Mouse (Mus musculus): ENCODE data around the gene Hspg2. TPM values are rescaled to one million over a fixed set of nuclear protein-coding genes. Genes with fewer than 3 reads are reported as not detected.

Gene Hspg2
- polyA plus RNA-seq, 1 experiment from 2014 or later = 58.1 TPM

GRCm38 (mm10) chr4:137474694-137475093, 6.1 kb downstream of the Hspg2 start:
- Histone ChIP-seq H3K4me3 (ENCODE audit: low read depth, low read length) (no peak overlapping the region), H3K9ac (no peak overlapping the region), H3K4me1 (ENCODE audit: insufficient read depth) (peaks cover 70% of the 10 kb centered on the region), H3K27ac (ENCODE audit: low read depth) (no peak overlapping the region), H3K36me3 (ENCODE audit: insufficient read depth) (0 out of 2 replicates have a peak, but pooled peaks cover 4% of the 10 kb centered on the region), H3K4me2 (no peak overlapping the region; the same call in 1 of the 2 replicates), H3K9me3 (ENCODE audit: low read depth, low read length) (no peaks in the 10 kb centered on the region), H3K27me3 (ENCODE audit: insufficient read depth, low read length) (no peaks in the 10 kb centered on the region)
- ATAC-seq (ENCODE audit: insufficient read depth) (no peak), DNase-seq (no peak)
- TF ChIP-seq CTCF (IDR thresholded peaks at IDR 0.05; ENCODE audit: low read depth) = no peak
- 79% methylated on average over 7 of the region's 7 CpGs for WGBS

- 0 out of 2 replicates have a peak overlapping the region, but pooled peaks have one; percentile 25 for H3K9ac ChIP-seq
- no peak for ATAC-seq (ENCODE audit: insufficient read depth)
- H3K27ac ChIP-seq (ENCODE audit: low read depth) = peak overlapping the region; percentile 94; the same call in 1 of the 2 replicates
Measured at GRCm38 (mm10) chr4:137475271-137476050, 6.9 kb downstream of the Hspg2 start.

GRCm38 (mm10) chr4:137476065-137476760, 7.6 kb downstream of the Hspg2 start:
- Histone ChIP-seq H3K9ac (0 out of 2 replicates have a peak overlapping the region, but pooled peaks have one; percentile 25), H3K36me3 (ENCODE audit: insufficient read depth) (0 out of 2 replicates have a peak, but pooled peaks cover 4% of the 10 kb centered on the region), H3K4me1 (ENCODE audit: insufficient read depth) (peaks cover 61% of the 10 kb centered on the region), H3K27ac (ENCODE audit: low read depth) (peak overlapping the region; percentile 94; the same call in 1 of the 2 replicates), H3K27me3 (ENCODE audit: insufficient read depth, low read length) (no peaks in the 10 kb centered on the region), H3K4me2 (peak overlapping the region; percentile 50), H3K9me3 (ENCODE audit: low read depth, low read length) (no peaks in the 10 kb centered on the region), H3K4me3 (ENCODE audit: low read depth, low read length) (peak overlapping the region; percentile 14; the same call in 1 of the 2 replicates)
- DNase-seq = no peak
- ATAC-seq (ENCODE audit: insufficient read depth) = no peak
- 19% methylated on average over 10 of the region's 10 CpGs for WGBS
- no peak for TF ChIP-seq CTCF (IDR thresholded peaks at IDR 0.05; ENCODE audit: low read depth)

More at GRCm38 (mm10) chr4:137475271-137476050, 6.9 kb downstream of the Hspg2 start:
- no peak overlapping the region; the same call in 1 of the 2 replicates for H3K4me3 ChIP-seq (ENCODE audit: low read depth, low read length)
- H3K36me3 ChIP-seq (ENCODE audit: insufficient read depth) = 0 out of 2 replicates have a peak, but pooled peaks cover 4% of the 10 kb centered on the region
- H3K4me2 ChIP-seq = peak overlapping the region; percentile 50
- TF ChIP-seq CTCF (IDR thresholded peaks at IDR 0.05; ENCODE audit: low read depth) = no peak
- no peaks in the 10 kb centered on the region for H3K27me3 ChIP-seq (ENCODE audit: insufficient read depth, low read length)
- peaks cover 63% of the 10 kb centered on the region for H3K4me1 ChIP-seq (ENCODE audit: insufficient read depth)
- H3K9me3 ChIP-seq (ENCODE audit: low read depth, low read length) = no peaks in the 10 kb centered on the region
- DNase-seq = no peak
- WGBS = 66% methylated on average over 13 of the region's 13 CpGs

- H3K27me3 ChIP-seq (ENCODE audit: insufficient read depth, low read length) = no peaks in the 10 kb centered on the region
- 9% methylated on average over 15 of the region's 17 CpGs for WGBS
- TF ChIP-seq CTCF (IDR thresholded peaks at IDR 0.05; ENCODE audit: low read depth) = no peak
- ATAC-seq (ENCODE audit: insufficient read depth) (no peak), DNase-seq (no peak)
- peaks cover 67% of the 10 kb centered on the region for H3K4me1 ChIP-seq (ENCODE audit: insufficient read depth)
- peak overlapping the region; percentile 29; the same call in 1 of the 2 replicates for H3K9ac ChIP-seq
- H3K36me3 ChIP-seq (ENCODE audit: insufficient read depth) = 0 out of 2 replicates have a peak, but pooled peaks cover 4% of the 10 kb centered on the region
- H3K4me2 ChIP-seq = peak overlapping the region; percentile 50
- H3K9me3 ChIP-seq (ENCODE audit: low read depth, low read length) = no peaks in the 10 kb centered on the region
- peak overlapping the region; percentile 14; the same call in 1 of the 2 replicates for H3K4me3 ChIP-seq (ENCODE audit: low read depth, low read length)
- peak overlapping the region; percentile 94 for H3K27ac ChIP-seq (ENCODE audit: low read depth)
Measured at GRCm38 (mm10) chr4:137476761-137477237, 8.2 kb downstream of the Hspg2 start.

- H3K9me3 ChIP-seq (ENCODE audit: low read depth, low read length) = no peaks in the 10 kb centered on the region
- no peak overlapping the region for H3K4me3 ChIP-seq (ENCODE audit: low read depth, low read length)
- WGBS = 52% methylated on average over 6 of the region's 6 CpGs
- peaks cover 69% of the 10 kb centered on the region for H3K4me1 ChIP-seq (ENCODE audit: insufficient read depth)
- peak overlapping the region; percentile 50; the same call in 1 of the 2 replicates for H3K4me2 ChIP-seq
- H3K27ac ChIP-seq (ENCODE audit: low read depth) = peak overlapping the region; percentile 94
- TF ChIP-seq CTCF (IDR thresholded peaks at IDR 0.05; ENCODE audit: low read depth) = no peak
- DNase-seq (no peak), ATAC-seq (ENCODE audit: insufficient read depth) (no peak)
- no peak overlapping the region for H3K9ac ChIP-seq
- H3K36me3 ChIP-seq (ENCODE audit: insufficient read depth) = 0 out of 2 replicates have a peak, but pooled peaks cover 4% of the 10 kb centered on the region
- H3K27me3 ChIP-seq (ENCODE audit: insufficient read depth, low read length) = no peaks in the 10 kb centered on the region
Measured at GRCm38 (mm10) chr4:137477611-137478010, 9.0 kb downstream of the Hspg2 start.

GRCm38 (mm10) chr4:137478306-137478705, 9.7 kb downstream of the Hspg2 start:
- Histone ChIP-seq H3K4me2 (peak overlapping the region; percentile 25; the same call in 1 of the 2 replicates), H3K9ac (no peak overlapping the region), H3K4me1 (ENCODE audit: insufficient read depth) (peaks cover 62% of the 10 kb centered on the region), H3K36me3 (ENCODE audit: insufficient read depth) (no peaks in the 10 kb centered on the region), H3K9me3 (ENCODE audit: low read depth, low read length) (no peaks in the 10 kb centered on the region), H3K4me3 (ENCODE audit: low read depth, low read length) (no peak overlapping the region), H3K27me3 (ENCODE audit: insufficient read depth, low read length) (no peaks in the 10 kb centered on the region), H3K27ac (ENCODE audit: low read depth) (peak overlapping the region; percentile 94)
- DNase-seq (peak; percentile 60), ATAC-seq (ENCODE audit: insufficient read depth) (no peak)
- 52% methylated on average over 5 of the region's 5 CpGs for WGBS
- no peak for TF ChIP-seq CTCF (IDR thresholded peaks at IDR 0.05; ENCODE audit: low read depth)
